Mouse (Mus musculus) cerebellum, adult 2 months (tissue): ENCODE measurements around the gene Nid2.

Experiments
- CTCF ChIP-seq: fragments of 200-500 bp; IDR thresholded peaks from 2 replicates; pipeline ENCODE4 v1.5.1; 2011; ENCODE audit warnings: low read depth, mild to moderate bottlenecking, control low read depth, low read length, moderate library complexity, borderline replicate concordance; ENCODE audit not compliant: insufficient read depth
- POLR2A ChIP-seq: fragments of 200-500 bp; IDR thresholded peaks from 2 replicates; pipeline ENCODE4 v1.6.1; 2011; ENCODE audit warnings: low read length, control low read depth, borderline replicate concordance; ENCODE audit not compliant: insufficient read depth

GRCm38 (mm10) chr14:19764331-19764730, 13.3 kb downstream of the Nid2 start:
- no peak for TF ChIP-seq CTCF
- TF ChIP-seq POLR2A, result no peak
